Mouse (Mus musculus) gastrocnemius, adult 18-20 months (tissue): ENCODE results near the gene Trappc5. TPM values are rescaled to one million over a fixed set of nuclear protein-coding genes. Genes with fewer than 3 reads are reported as not detected.
A peak's percentile ranks its signal among the peaks of the same experiment; 100 is the strongest.

Source experiments
- DNase-seq: peaks from one replicate; pipeline ENCODE4 v3.0.0; 2021; ENCODE audit warnings: low spot score
- long read RNA-seq, 2 experiments: library from polyadenylated mRNA; stranded (forward); transcript quantifications; one replicate each; pipeline ENCODE4 v2.0.0; 2021
- total RNA-seq, 2 experiments: library from RNA; stranded (reverse); gene quantifications; 2 replicates each; pipeline ENCODE4 v1.2.3; 2021

The Trappc5 gene
- total RNA-seq: 10 to 100 TPM; 18.4 to 21.3 TPM
- long read RNA-seq, experiment 1, full-length matches to known transcripts: 29 of 30 reads
- long read RNA-seq, experiment 1, partial matches to known transcripts: 0 of 30 reads
- long read RNA-seq, experiment 1, other reads (novel, unspliced or antisense): 1 of 30 reads
- long read RNA-seq, experiment 2, full-length matches to known transcripts: 24 of 24 reads
- long read RNA-seq, experiment 2, partial matches to known transcripts: 0 of 24 reads
- long read RNA-seq, experiment 2, other reads (novel, unspliced or antisense): 0 of 24 reads

GRCm38 (mm10) chr8:3676131-3676992, at the start of gene Trappc5:
Trappc5 (plus strand) TSS chr8:3676299.
- DNase-seq: peak; percentile 92

- DNase-seq: no peak
These were observed 49.1 kb upstream of the Trappc5 start for GRCm38 (mm10) chr8:3626971-3627370.

- DNase-seq: no peak
These were observed 48.1 kb upstream of the Trappc5 start for GRCm38 (mm10) chr8:3628014-3628413.

- DNase-seq: peak; percentile 24
These were observed 45.2 kb upstream of the Trappc5 start, which contains the start of gene Stxbp2 for GRCm38 (mm10) chr8:3630647-3631477. Stxbp2 (plus strand) TSS chr8:3630955.

- DNase-seq: no peak
These were observed 44.6 kb upstream of the Trappc5 start for GRCm38 (mm10) chr8:3631478-3631875.

- DNase-seq: peak; percentile 17
These were observed 30.3 kb upstream of the Trappc5 start for GRCm38 (mm10) chr8:3645804-3646203.

GRCm38 (mm10) chr8:3646824-3647531, 29.1 kb upstream of the Trappc5 start:
- DNase-seq: no peak

GRCm38 (mm10) chr8:3647561-3647960, 28.5 kb upstream of the Trappc5 start:
- DNase-seq: no peak

- DNase-seq: no peak
These were observed 27.8 kb upstream of the Trappc5 start for GRCm38 (mm10) chr8:3648268-3648667.

GRCm38 (mm10) chr8:3648990-3649389, 27.1 kb upstream of the Trappc5 start:
- DNase-seq: no peak

GRCm38 (mm10) chr8:3652845-3653244, 23.3 kb upstream of the Trappc5 start:
- no peak for DNase-seq

- DNase-seq: no peak
These were observed 21.2 kb upstream of the Trappc5 start for GRCm38 (mm10) chr8:3654726-3655508.

GRCm38 (mm10) chr8:3655526-3655925, 20.6 kb upstream of the Trappc5 start, which contains the start of gene Retn:
Retn (plus strand) TSS chr8:3655770.
- no peak for DNase-seq

GRCm38 (mm10) chr8:3656725-3657381, 19.2 kb upstream of the Trappc5 start:
- DNase-seq: no peak

- DNase-seq: no peak
These were observed 15.2 kb upstream of the Trappc5 start for GRCm38 (mm10) chr8:3660889-3661288.

- DNase-seq: no peak
These were observed 11.7 kb upstream of the Trappc5 start for GRCm38 (mm10) chr8:3664405-3664804.

GRCm38 (mm10) chr8:3665507-3665906, 10.6 kb upstream of the Trappc5 start, which contains the start of gene Mcemp1:
Mcemp1 (plus strand) TSS chr8:3665754.
- DNase-seq: no peak

- DNase-seq: no peak
These were observed 5.7 kb upstream of the Trappc5 start for GRCm38 (mm10) chr8:3670388-3670787.

GRCm38 (mm10) chr8:3671980-3672491, 4.1 kb upstream of the Trappc5 start, which contains the start of gene Fcor:
Fcor (minus strand) TSS chr8:3672362.
- DNase-seq: peak; percentile 80
